Mouse (Mus musculus) stomach, embryonic 16.5 days (tissue): ENCODE results near the gene Gm21981. TPM values are rescaled to one million over a fixed set of nuclear protein-coding genes. Genes with fewer than 3 reads are reported as not detected.
A peak's percentile ranks its signal among the peaks of the same experiment; 100 is the strongest.

Experiments
- ATAC-seq: fragments of 200-750 bp; cut with Nextera tagmentation; 2 replicates; pipeline ENCODE4 v1.8.0; 2017; ENCODE audit warnings: moderate number of reproducible peaks, moderate TSS enrichment; ENCODE audit not compliant: insufficient read depth, low FRiP score
- H3K27ac ChIP-seq: fragments of 300-500 bp; sonication (generic); 2 replicates; pipeline ENCODE4 v1.5.1; 2014; ENCODE audit warnings: low read length
- H3K27me3 ChIP-seq: fragments of 300-500 bp; sonication (generic); 2 replicates; pipeline ENCODE4 v1.6.1; 2014; ENCODE audit warnings: low read length, control low read depth, mixed read lengths; ENCODE audit not compliant: control insufficient read depth, insufficient read depth
- H3K36me3 ChIP-seq: fragments of 300-500 bp; sonication (generic); 2 replicates; pipeline ENCODE4 v1.6.1; 2014; ENCODE audit warnings: low read length; ENCODE audit not compliant: control insufficient read depth, insufficient read depth
- H3K4me1 ChIP-seq: fragments of 300-500 bp; sonication (generic); 2 replicates; pipeline ENCODE4 v1.6.1; 2014; ENCODE audit warnings: low read length, control low read depth, mixed read lengths; ENCODE audit not compliant: control insufficient read depth, insufficient read depth
- H3K4me2 ChIP-seq: fragments of 300-500 bp; sonication (generic); 2 replicates; pipeline ENCODE4 v1.6.1; 2014; ENCODE audit warnings: low read depth, low read length, mixed read lengths
- H3K4me3 ChIP-seq: fragments of 300-500 bp; sonication (generic); replicated peaks from 2 replicates; pipeline ENCODE4 v1.5.1; 2014; ENCODE audit warnings: mild to moderate bottlenecking, low read length
- H3K9ac ChIP-seq: fragments of 300-500 bp; sonication (generic); 2 replicates; pipeline ENCODE4 v1.6.1; 2014; ENCODE audit warnings: low read length
- H3K9me3 ChIP-seq: fragments of 300-500 bp; sonication (generic); replicated peaks from 2 replicates; pipeline ENCODE4 v1.6.1; 2016; ENCODE audit warnings: low read length, control low read depth; ENCODE audit not compliant: control insufficient read depth
- WGBS: fragments of 180-500 bp; shearing (Covaris S2); extraction: QIAGEN DNeasy Blood & Tissue Kit; methylation state at CpG from one replicate; pipeline ENCODE4 v1.1.7; 2014; 5-methylcytosine and 5-hydroxymethylcytosine counted together
- polyA plus RNA-seq: library from polyadenylated mRNA; unstranded; fragments of >200 nt; fragmentation: Nextera tagmentation; extraction: Ambion mirVana; gene quantifications from 2 replicates; pipeline ENCODE4 v1.2.1, GENCODE M21; 2015

Gm21981 gene
- polyA plus RNA-seq, 1 experiment from 2014 or later = 0.19 TPM

- 0 out of 2 replicates have a peak, but pooled peaks cover 2% of the 10 kb centered on the region for H3K36me3 ChIP-seq
- H3K4me3 ChIP-seq = no peak overlapping the region
- no peak for ATAC-seq
- 68% methylated on average over 5 of the region's 5 CpGs for WGBS
- H3K27me3 ChIP-seq = no peaks in the 10 kb centered on the region
- peak overlapping the region; percentile 21; the same call in 1 of the 2 replicates for H3K27ac ChIP-seq
- no peak overlapping the region for H3K9ac ChIP-seq
- no peak overlapping the region for H3K4me2 ChIP-seq
- no peaks in the 10 kb centered on the region for H3K4me1 ChIP-seq
- no peaks in the 10 kb centered on the region for H3K9me3 ChIP-seq
Observed at GRCm38 (mm10) chr17:47678238-47678637, 16.0 kb downstream of the Gm21981 start.

DNA sequence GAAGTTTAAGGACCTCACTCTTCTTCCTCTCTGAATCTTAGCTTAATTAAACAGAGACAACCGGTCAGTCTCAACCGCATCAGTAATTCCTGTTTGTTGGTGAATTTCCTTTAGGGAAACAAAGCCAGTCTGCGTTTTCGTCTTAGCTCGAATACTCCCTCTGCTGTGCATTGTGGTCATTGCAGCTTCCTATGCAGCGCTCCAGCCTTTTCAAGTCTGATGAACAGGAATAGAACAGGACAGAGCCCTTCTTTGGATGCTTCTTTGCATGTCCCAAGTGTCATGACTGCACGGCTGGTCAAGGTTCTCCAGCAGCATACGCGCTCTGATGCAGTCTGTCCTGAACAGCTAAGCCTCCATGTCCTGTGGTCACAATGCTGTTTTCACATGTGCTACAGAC, 17.7 kb downstream of the Gm21981 start:
- Histone ChIP-seq H3K27me3 (no peaks in the 10 kb centered on the region), H3K4me3 (no peak overlapping the region), H3K27ac (no peak overlapping the region), H3K36me3 (0 out of 2 replicates have a peak, but pooled peaks cover 2% of the 10 kb centered on the region), H3K9me3 (no peaks in the 10 kb centered on the region), H3K4me2 (no peak overlapping the region), H3K4me1 (peaks cover 9% of the 10 kb centered on the region), H3K9ac (no peak overlapping the region)
- no peak for ATAC-seq
- 23% methylated on average over 9 of the region's 9 CpGs for WGBS

GRCm38 (mm10) chr17:47672311-47673111, 21.7 kb downstream of the Gm21981 start:
- H3K36me3 ChIP-seq = no peaks in the 10 kb centered on the region

DNA sequence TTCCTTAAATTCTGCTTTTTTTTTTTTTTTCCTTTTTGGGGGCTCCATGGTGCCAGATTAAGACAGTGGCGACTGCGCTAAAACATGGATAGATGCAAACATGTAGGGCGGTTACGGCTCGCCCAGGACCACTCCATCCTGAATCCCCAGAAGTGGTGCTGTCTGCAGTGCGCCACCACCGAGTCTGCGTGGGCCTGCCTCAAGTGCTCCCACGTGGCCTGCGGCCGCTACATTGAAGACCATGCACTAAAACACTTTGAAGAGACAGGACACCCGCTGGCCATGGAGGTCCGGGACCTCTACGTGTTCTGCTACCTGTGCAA, 22.3 kb downstream of the Gm21981 start:
- Histone ChIP-seq H3K36me3 (no peaks in the 10 kb centered on the region), H3K27me3 (no peaks in the 10 kb centered on the region), H3K9me3 (no peaks in the 10 kb centered on the region), H3K4me2 (peak overlapping the region; percentile 93), H3K9ac (peak overlapping the region; percentile 72), H3K4me3 (peak overlapping the region; percentile 44), H3K27ac (no peak overlapping the region), H3K4me1 (peaks cover 9% of the 10 kb centered on the region)
- WGBS = 29% methylated on average over 14 of the region's 14 CpGs
- peak; percentile 30; the same call in 1 of the 2 replicates for ATAC-seq

More at GRCm38 (mm10) chr17:47672311-47673111, 21.7 kb downstream of the Gm21981 start:
- H3K4me3 ChIP-seq = peak overlapping the region; percentile 44
- H3K4me2 ChIP-seq = peak overlapping the region; percentile 93
- 0 out of 2 replicates have a peak overlapping the region, but pooled peaks have one; percentile 38 for H3K27ac ChIP-seq
- 7% methylated on average over 67 of the region's 68 CpGs for WGBS
- peak overlapping the region; percentile 72 for H3K9ac ChIP-seq
- no peaks in the 10 kb centered on the region for H3K27me3 ChIP-seq
- H3K4me1 ChIP-seq = peaks cover 9% of the 10 kb centered on the region
- ATAC-seq = peak; percentile 75
- no peaks in the 10 kb centered on the region for H3K9me3 ChIP-seq

GRCm38 (mm10) chr17:47669166-47669565, 25.1 kb downstream of the Gm21981 start:
- WGBS = 66% methylated on average over 4 of the region's 4 CpGs
- no peak overlapping the region for H3K9ac ChIP-seq
- H3K27ac ChIP-seq = no peak overlapping the region
- H3K27me3 ChIP-seq = no peaks in the 10 kb centered on the region
- peaks cover 9% of the 10 kb centered on the region for H3K4me1 ChIP-seq
- H3K4me3 ChIP-seq = no peak overlapping the region
- no peaks in the 10 kb centered on the region for H3K9me3 ChIP-seq
- no peak for ATAC-seq
- H3K4me2 ChIP-seq = no peak overlapping the region
- H3K36me3 ChIP-seq = no peaks in the 10 kb centered on the region

DNA sequence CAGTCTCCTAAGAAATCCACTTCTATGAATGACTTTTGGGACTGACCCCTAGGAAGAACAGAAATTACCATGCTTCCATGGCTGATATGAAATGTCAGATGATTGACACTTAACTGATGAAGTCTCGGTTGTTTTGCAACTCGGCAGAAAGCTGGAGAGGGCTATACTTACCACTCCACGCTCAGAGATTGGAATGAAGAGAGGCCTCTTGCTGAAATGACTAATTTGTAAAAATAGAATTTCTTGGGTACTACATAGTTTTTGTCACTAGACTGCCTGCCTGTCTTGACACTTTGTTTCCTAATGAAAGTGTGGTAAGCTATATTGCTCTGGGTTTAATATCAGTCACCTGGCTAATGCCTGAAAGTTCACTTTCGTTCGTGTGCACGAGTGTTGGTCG, 29.8 kb downstream of the Gm21981 start:
- Histone ChIP-seq H3K9me3 (no peaks in the 10 kb centered on the region), H3K4me2 (no peak overlapping the region), H3K36me3 (no peaks in the 10 kb centered on the region), H3K4me3 (no peak overlapping the region), H3K27ac (no peak overlapping the region), H3K4me1 (no peaks in the 10 kb centered on the region), H3K27me3 (no peaks in the 10 kb centered on the region), H3K9ac (no peak overlapping the region)
- ATAC-seq = no peak
- 78% methylated on average over 7 of the region's 7 CpGs for WGBS

- H3K36me3 ChIP-seq = no peaks in the 10 kb centered on the region
- H3K9ac ChIP-seq = no peak overlapping the region
- peak; percentile 40; the same call in 1 of the 2 replicates for ATAC-seq
- H3K27ac ChIP-seq = no peak overlapping the region
- H3K27me3 ChIP-seq = no peaks in the 10 kb centered on the region
- no peaks in the 10 kb centered on the region for H3K4me1 ChIP-seq
- no peak overlapping the region for H3K4me2 ChIP-seq
- WGBS = 68% methylated on average over 9 of the region's 9 CpGs
- no peak overlapping the region for H3K4me3 ChIP-seq
- H3K9me3 ChIP-seq = no peaks in the 10 kb centered on the region
Observed at GRCm38 (mm10) chr17:47663009-47663713, 31.1 kb downstream of the Gm21981 start.

DNA sequence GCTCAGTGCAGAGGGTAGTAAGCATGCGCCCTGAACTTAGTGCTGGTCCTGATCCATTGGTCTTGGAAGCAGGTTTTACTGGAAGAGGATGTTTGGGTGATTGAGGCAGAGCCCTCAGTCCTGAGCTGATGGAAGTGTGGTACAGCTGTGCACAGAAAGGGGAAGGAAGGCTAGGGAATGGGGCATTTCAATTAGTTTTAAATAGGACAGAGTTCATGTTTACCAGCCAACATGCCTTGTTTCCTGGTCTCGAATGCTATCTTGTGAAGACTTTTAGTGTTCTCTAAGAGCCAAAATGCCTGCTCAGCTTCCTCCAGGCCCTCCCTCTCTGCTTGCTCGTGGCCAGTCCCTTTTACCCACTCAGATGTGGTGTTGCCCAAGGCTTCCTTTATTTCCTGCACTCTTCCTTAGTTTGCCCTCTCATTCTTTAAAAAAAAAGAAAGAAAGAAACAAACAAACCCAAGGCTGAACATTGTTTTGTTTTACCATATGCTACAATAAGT, 35.5 kb downstream of the Gm21981 start:
- Histone ChIP-seq H3K27me3 (no peaks in the 10 kb centered on the region), H3K9ac (no peak overlapping the region), H3K9me3 (no peaks in the 10 kb centered on the region), H3K4me3 (no peak overlapping the region), H3K4me2 (no peak overlapping the region), H3K4me1 (no peaks in the 10 kb centered on the region), H3K27ac (no peak overlapping the region), H3K36me3 (no peaks in the 10 kb centered on the region)
- WGBS = 75% methylated on average over 3 of the region's 3 CpGs
- no peak for ATAC-seq

DNA sequence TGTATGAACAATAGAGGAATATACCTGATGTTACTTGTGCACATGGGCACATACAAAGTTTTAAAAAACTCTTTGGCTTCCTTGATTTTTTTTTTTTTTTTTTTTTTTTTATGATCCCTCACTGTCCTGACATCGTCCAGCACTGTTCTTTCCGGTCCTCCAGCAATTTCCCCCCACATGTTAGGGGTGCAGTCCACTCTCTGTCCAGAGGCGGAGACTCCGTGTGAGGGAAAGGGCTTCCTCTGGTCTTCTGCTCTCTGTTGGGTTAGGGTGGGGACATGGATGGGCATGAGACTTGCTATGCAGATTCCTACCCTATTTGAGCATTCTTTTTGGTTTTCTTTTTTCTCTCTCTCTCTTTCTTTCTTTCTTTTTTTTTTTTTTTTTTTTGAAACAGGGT, 36.4 kb downstream of the Gm21981 start:
- Histone ChIP-seq H3K4me3 (no peak overlapping the region), H3K9ac (no peak overlapping the region), H3K27me3 (no peaks in the 10 kb centered on the region), H3K4me1 (no peaks in the 10 kb centered on the region), H3K27ac (no peak overlapping the region), H3K36me3 (no peaks in the 10 kb centered on the region), H3K9me3 (no peaks in the 10 kb centered on the region), H3K4me2 (no peak overlapping the region)
- ATAC-seq = no peak
- whole genome bisulfite sequencing = 84% methylated on average over 4 of the region's 4 CpGs
